Mouse (Mus musculus) intestine, embryonic 15.5 days (tissue): ENCODE measurements around the gene Atp6v1e1. TPM values are rescaled to one million over a fixed set of nuclear protein-coding genes. Genes with fewer than 3 reads are reported as not detected.
A peak's percentile ranks its signal among the peaks of the same experiment; 100 is the strongest.

Source experiments
- ATAC-seq: fragments of 200-750 bp; cut with Nextera tagmentation; 2 replicates; pipeline ENCODE4 v1.8.0; 2017; ENCODE audit warnings: moderate TSS enrichment, moderate library complexity
- H3K27ac ChIP-seq: fragments of 300-500 bp; sonication (generic); 2 replicates; pipeline ENCODE4 v1.5.1; 2015; ENCODE audit warnings: mild to moderate bottlenecking, inconsistent platforms
- H3K27me3 ChIP-seq: fragments of 300-500 bp; sonication (generic); replicated peaks from 2 replicates; pipeline ENCODE4 v1.6.1; 2015; ENCODE audit warnings: inconsistent platforms
- H3K36me3 ChIP-seq: fragments of 300-500 bp; sonication (generic); 2 replicates; pipeline ENCODE4 v1.6.1; 2015; ENCODE audit warnings: inconsistent platforms
- H3K4me1 ChIP-seq: fragments of 300-500 bp; sonication (generic); replicated peaks from 2 replicates; pipeline ENCODE4 v1.6.1; 2015; ENCODE audit warnings: inconsistent platforms
- H3K4me2 ChIP-seq: fragments of 300-500 bp; sonication (generic); replicated peaks from 2 replicates; pipeline ENCODE4 v1.6.1; 2015; ENCODE audit warnings: mild to moderate bottlenecking, inconsistent platforms
- H3K4me3 ChIP-seq: fragments of 300-500 bp; sonication (generic); replicated peaks from 2 replicates; pipeline ENCODE4 v1.5.1; 2015; ENCODE audit warnings: inconsistent platforms
- H3K9ac ChIP-seq: fragments of 300-500 bp; sonication (generic); 2 replicates; pipeline ENCODE4 v1.6.1; 2015; ENCODE audit warnings: inconsistent platforms
- H3K9me3 ChIP-seq: fragments of 300-500 bp; sonication (generic); 2 replicates; pipeline ENCODE4 v1.6.1; 2016; ENCODE audit warnings: inconsistent platforms
- WGBS: fragments of 180-500 bp; shearing (Covaris S2); methylation state at CpG from one replicate; pipeline ENCODE4 v1.1.7; 2015; 5-methylcytosine and 5-hydroxymethylcytosine counted together
- polyA plus RNA-seq: library from polyadenylated mRNA; unstranded; fragments of >200 nt; fragmentation: Nextera tagmentation; extraction: Ambion mirVana; gene quantifications from 2 replicates; pipeline ENCODE4 v1.2.1, GENCODE M21; 2015

Gene Atp6v1e1
- polyA plus RNA-seq, 1 experiment from 2014 or later, result 155 TPM

DNA sequence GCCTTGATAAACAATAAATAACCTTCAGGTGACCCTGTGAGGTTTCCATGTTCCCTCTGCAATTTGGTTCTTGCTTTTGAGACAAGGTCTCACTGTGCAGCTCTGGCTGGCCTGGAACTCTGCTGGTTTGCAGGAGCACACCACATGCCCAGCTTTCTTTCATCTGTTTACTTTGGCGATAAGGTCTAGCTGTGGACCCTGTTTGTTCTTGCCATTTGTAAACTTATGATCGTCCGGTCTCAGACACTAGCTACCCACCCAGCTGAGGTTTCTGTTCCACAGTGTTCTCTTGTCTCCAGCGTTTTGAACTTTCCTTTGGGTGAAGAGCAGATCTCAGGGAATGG, 14.9 kb downstream of the Atp6v1e1 start:
- H3K27ac ChIP-seq, result no peak overlapping the region
- no peaks in the 10 kb centered on the region for H3K27me3 ChIP-seq
- H3K4me2 ChIP-seq, result no peak overlapping the region
- WGBS, result 72% methylated on average over 4 of the region's 4 CpGs
- H3K9ac ChIP-seq, result no peak overlapping the region
- peaks cover 34% of the 10 kb centered on the region for H3K36me3 ChIP-seq
- no peaks in the 10 kb centered on the region for H3K4me1 ChIP-seq
- peak; percentile 48 for ATAC-seq
- no peaks in the 10 kb centered on the region for H3K9me3 ChIP-seq
- no peak overlapping the region for H3K4me3 ChIP-seq

DNA sequence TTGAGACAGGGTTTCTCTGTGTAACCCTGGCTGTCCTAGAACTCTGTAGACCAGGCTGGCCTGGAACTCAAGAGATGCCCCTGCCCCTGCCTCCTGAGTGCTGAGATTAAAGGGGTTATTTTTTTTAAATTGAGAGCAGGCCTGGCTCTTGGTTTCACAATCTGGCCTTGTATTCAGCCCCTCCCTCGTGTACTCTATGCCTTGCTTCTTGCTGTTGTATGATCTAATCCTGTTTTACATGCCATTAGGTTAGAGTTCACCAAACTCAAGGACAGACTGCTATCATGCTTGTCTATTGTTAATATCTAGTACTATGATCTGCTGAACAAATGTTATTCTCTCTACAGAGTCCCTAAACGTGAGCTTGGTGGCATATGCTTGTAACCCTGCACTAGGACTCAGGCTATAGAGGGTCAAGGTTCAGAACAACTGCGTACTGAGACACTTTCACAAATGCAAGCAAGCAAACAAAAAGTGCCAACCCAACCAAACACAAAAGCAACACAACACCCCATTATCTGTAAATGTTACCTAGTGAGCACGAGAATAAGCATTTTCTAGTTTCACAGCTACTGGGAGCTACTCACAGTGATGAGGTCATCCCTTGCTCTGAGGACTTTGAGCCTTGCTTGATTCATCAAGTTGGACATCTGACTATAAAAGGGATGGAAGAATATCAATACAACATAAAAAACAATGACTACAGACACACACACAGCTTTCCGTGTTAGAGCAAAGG, 15.4 kb downstream of the Atp6v1e1 start:
- Histone ChIP-seq H3K27me3 (no peaks in the 10 kb centered on the region), H3K9me3 (no peaks in the 10 kb centered on the region), H3K36me3 (peaks cover 36% of the 10 kb centered on the region), H3K4me3 (no peak overlapping the region), H3K9ac (no peak overlapping the region), H3K4me1 (no peaks in the 10 kb centered on the region), H3K27ac (no peak overlapping the region), H3K4me2 (no peak overlapping the region)
- ATAC-seq, result peak; percentile 68; the same call in 1 of the 2 replicates
- 69% methylated on average over 5 of the region's 5 CpGs for WGBS

GRCm38 (mm10) chr6:120799581-120800041, 23.0 kb downstream of the Atp6v1e1 start:
- H3K4me2 ChIP-seq, result no peak overlapping the region
- H3K9me3 ChIP-seq, result no peaks in the 10 kb centered on the region
- H3K9ac ChIP-seq, result no peak overlapping the region
- WGBS, result 87% methylated on average over 4 of the region's 4 CpGs
- H3K4me3 ChIP-seq, result no peak overlapping the region
- no peak overlapping the region for H3K27ac ChIP-seq
- H3K4me1 ChIP-seq, result no peaks in the 10 kb centered on the region
- no peak for ATAC-seq
- peaks cover 38% of the 10 kb centered on the region for H3K36me3 ChIP-seq
- H3K27me3 ChIP-seq, result no peaks in the 10 kb centered on the region

GRCm38 (mm10) chr6:120798905-120799304, 23.7 kb downstream of the Atp6v1e1 start:
- no peaks in the 10 kb centered on the region for H3K9me3 ChIP-seq
- H3K4me1 ChIP-seq, result no peaks in the 10 kb centered on the region
- ATAC-seq, result no peak
- H3K4me2 ChIP-seq, result no peak overlapping the region
- H3K27me3 ChIP-seq, result no peaks in the 10 kb centered on the region
- peaks cover 42% of the 10 kb centered on the region for H3K36me3 ChIP-seq
- WGBS, result 85% methylated on average over 4 of the region's 4 CpGs
- no peak overlapping the region for H3K4me3 ChIP-seq
- no peak overlapping the region for H3K9ac ChIP-seq
- H3K27ac ChIP-seq, result no peak overlapping the region

DNA sequence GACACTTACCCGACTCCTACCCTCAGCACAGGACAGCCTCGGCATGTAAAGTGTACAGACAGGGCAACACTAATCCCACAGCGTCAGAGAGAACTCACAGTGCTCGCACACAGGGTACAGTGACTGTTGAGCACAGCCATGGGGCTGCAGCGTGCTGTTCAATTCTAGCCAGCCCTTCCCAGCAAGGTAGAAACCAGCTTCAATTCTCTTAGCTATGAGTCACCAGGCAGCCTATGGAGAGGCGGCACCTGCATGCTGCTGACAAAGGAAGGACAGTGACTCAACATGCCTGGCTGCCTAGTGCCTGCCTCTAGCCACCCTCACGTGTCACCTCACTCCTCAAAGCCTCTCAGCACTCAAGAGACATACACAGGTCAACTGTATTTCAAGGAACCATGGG, 24.6 kb downstream of the Atp6v1e1 start:
- no peak overlapping the region for H3K27ac ChIP-seq
- H3K4me3 ChIP-seq, result no peak overlapping the region
- H3K9me3 ChIP-seq, result no peaks in the 10 kb centered on the region
- no peaks in the 10 kb centered on the region for H3K27me3 ChIP-seq
- WGBS, result 77% methylated on average over 7 of the region's 7 CpGs
- H3K9ac ChIP-seq, result no peak overlapping the region
- peak; percentile 31; the same call in 1 of the 2 replicates for ATAC-seq
- H3K4me2 ChIP-seq, result no peak overlapping the region
- peaks cover 41% of the 10 kb centered on the region for H3K36me3 ChIP-seq
- H3K4me1 ChIP-seq, result no peaks in the 10 kb centered on the region

DNA sequence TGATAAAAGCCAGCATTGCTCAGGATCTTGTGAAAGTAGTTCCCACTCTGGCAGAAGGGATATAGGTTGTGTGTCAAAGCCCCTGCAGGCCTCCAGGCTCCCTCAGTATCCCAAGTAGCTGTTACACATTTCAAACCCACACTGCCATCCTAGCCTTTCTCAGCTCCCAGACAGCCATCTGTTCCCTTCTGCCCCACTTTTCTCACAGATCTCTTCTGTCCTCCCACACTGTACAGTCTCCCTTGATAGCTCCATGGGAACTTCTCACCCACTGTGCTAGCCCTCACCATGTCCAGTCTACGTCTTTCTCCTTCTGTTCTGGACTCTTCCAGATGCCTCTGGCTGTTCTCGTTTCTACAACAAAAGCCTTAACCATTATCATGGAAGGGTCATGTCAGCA, 26.5 kb downstream of the Atp6v1e1 start:
- Histone ChIP-seq H3K27ac (no peak overlapping the region), H3K9me3 (no peaks in the 10 kb centered on the region), H3K4me2 (no peak overlapping the region), H3K27me3 (no peaks in the 10 kb centered on the region), H3K4me1 (no peaks in the 10 kb centered on the region), H3K36me3 (peaks cover 33% of the 10 kb centered on the region), H3K4me3 (no peak overlapping the region), H3K9ac (no peak overlapping the region)
- WGBS, result 89% methylated on average over 2 of the region's 2 CpGs
- ATAC-seq, result no peak

DNA sequence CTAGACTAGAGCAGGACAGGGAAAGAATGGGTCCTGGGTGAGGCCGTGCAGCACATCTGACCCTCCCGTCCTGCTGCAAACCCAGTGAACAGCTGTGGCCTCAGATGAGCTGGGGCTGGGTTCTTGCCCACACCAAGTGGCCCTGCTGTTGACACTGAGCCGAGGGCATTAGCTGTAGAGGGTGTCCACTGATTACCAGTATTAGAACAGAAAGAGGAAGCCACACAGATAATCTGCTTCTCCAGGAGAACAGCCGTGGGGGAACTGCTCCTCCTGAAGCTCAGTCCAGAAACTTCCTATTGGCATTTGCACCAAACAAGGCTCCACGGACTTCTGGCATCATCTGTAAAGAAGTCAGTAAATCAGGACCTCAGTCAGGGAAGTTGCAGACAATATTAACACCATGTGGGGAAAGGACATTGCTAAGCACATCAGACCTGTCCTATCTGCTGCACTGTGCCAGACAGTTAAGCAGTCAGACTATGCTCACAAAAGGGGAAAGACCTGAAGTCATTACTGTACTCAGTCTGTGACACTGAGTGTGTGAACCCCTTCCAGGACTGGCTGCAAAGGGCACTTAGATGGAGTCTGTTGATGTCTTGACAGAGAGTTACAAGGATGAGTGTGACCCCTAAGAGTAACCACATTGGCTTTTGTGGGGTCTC, 27.0 kb downstream of the Atp6v1e1 start:
- no peaks in the 10 kb centered on the region for H3K9me3 ChIP-seq
- H3K4me2 ChIP-seq, result no peak overlapping the region
- no peak overlapping the region for H3K4me3 ChIP-seq
- no peak overlapping the region for H3K27ac ChIP-seq
- no peak for ATAC-seq
- no peak overlapping the region for H3K9ac ChIP-seq
- WGBS, result 83% methylated on average over 5 of the region's 5 CpGs
- H3K4me1 ChIP-seq, result no peaks in the 10 kb centered on the region
- H3K36me3 ChIP-seq, result peaks cover 33% of the 10 kb centered on the region
- no peaks in the 10 kb centered on the region for H3K27me3 ChIP-seq

DNA sequence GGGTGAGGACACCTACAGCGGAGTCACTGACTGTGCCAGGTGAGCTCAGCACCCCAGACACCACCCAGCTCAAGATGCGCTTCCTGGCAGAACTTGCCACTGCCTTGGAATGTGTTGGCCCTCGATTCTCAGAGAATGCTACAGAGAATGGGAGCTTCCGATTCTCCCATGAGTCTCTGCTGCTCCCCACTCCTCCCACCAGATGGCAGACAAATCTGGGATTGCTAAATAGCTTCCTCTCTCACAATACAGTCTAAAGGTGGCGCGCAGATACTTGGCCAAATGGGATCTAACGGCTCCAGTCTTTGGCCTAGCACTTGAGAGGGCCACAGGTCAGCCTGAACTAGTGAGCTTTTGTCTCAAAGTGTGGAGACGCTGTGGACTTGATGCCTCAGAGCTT, 29.6 kb downstream of the Atp6v1e1 start:
- H3K9ac ChIP-seq, result no peak overlapping the region
- no peak overlapping the region for H3K4me3 ChIP-seq
- H3K4me2 ChIP-seq, result no peak overlapping the region
- peaks cover 28% of the 10 kb centered on the region for H3K36me3 ChIP-seq
- no peak for ATAC-seq
- 86% methylated on average over 8 of the region's 8 CpGs for WGBS
- H3K27me3 ChIP-seq, result no peaks in the 10 kb centered on the region
- H3K4me1 ChIP-seq, result no peaks in the 10 kb centered on the region
- H3K27ac ChIP-seq, result no peak overlapping the region
- no peaks in the 10 kb centered on the region for H3K9me3 ChIP-seq

DNA sequence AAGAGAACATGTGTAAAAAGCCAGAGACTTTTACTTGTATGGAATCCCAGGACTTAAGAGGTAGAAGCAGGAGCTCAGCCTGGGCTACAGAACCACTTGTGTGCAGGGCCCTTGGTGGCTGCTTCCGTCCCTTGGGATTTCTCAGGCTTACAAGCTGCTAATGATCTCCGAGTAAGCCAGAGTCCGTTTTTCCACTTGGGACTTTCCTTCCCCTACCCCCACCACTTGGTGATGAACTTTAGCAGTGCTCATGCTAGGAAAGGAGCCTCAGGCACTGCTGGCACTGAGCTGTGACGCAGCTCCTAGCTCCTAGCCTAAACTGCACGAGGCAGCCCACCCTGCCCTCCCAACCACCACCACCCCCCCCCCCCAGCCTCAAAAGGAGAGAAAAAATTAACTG, 31.9 kb downstream of the Atp6v1e1 start:
- Histone ChIP-seq H3K9ac (no peak overlapping the region), H3K4me3 (no peak overlapping the region), H3K4me2 (no peak overlapping the region), H3K27ac (no peak overlapping the region), H3K4me1 (no peaks in the 10 kb centered on the region), H3K9me3 (no peaks in the 10 kb centered on the region), H3K27me3 (no peaks in the 10 kb centered on the region), H3K36me3 (peaks cover 18% of the 10 kb centered on the region)
- no peak for ATAC-seq
- WGBS, result 68% methylated on average over 5 of the region's 5 CpGs

- H3K9me3 ChIP-seq, result no peaks in the 10 kb centered on the region
- ATAC-seq, result 0 out of 2 replicates have a peak, but pooled peaks have one; percentile 48
Measured at GRCm38 (mm10) chr6:120790153-120790552, 32.4 kb downstream of the Atp6v1e1 start.

DNA sequence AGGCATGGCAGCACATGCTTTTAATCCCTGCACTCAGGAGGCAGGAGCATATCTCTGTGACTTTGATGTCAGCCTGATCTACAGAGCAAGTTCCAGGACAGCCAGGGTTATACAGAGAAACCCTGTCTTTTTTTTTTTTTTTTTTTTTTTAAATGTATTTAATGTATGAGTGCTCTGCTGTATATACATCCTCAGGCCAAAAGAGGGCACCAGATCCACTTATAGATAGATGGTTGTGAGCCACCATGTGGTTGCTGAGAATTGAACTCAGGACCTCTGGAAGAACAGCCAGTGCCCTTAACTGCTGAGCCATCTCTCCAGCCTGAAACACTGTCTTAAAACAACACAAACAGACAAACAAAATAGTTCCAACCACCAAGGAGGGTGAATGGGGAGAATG, 33.7 kb downstream of the Atp6v1e1 start:
- Histone ChIP-seq H3K9me3 (no peaks in the 10 kb centered on the region), H3K4me2 (no peak overlapping the region), H3K4me3 (no peak overlapping the region), H3K27me3 (no peaks in the 10 kb centered on the region), H3K9ac (no peak overlapping the region), H3K27ac (no peak overlapping the region), H3K4me1 (no peaks in the 10 kb centered on the region), H3K36me3 (peaks cover 5% of the 10 kb centered on the region)
- ATAC-seq, result no peak

More at GRCm38 (mm10) chr6:120790153-120790552, 32.4 kb downstream of the Atp6v1e1 start:
- Histone ChIP-seq H3K36me3 (peaks cover 13% of the 10 kb centered on the region), H3K27ac (no peak overlapping the region), H3K4me3 (no peak overlapping the region), H3K9ac (no peak overlapping the region), H3K4me1 (no peaks in the 10 kb centered on the region), H3K4me2 (no peak overlapping the region), H3K27me3 (no peaks in the 10 kb centered on the region)
- 85% methylated on average over 11 of the region's 11 CpGs for WGBS

- Histone ChIP-seq H3K27me3 (no peaks in the 10 kb centered on the region), H3K4me2 (no peak overlapping the region), H3K9me3 (no peaks in the 10 kb centered on the region), H3K4me1 (no peaks in the 10 kb centered on the region), H3K4me3 (no peak overlapping the region), H3K36me3 (peaks cover 3% of the 10 kb centered on the region; the same call in 1 of the 2 replicates), H3K27ac (no peak overlapping the region), H3K9ac (no peak overlapping the region)
- no peak for ATAC-seq
- 74% methylated on average over 5 of the region's 5 CpGs for WGBS
Measured at GRCm38 (mm10) chr6:120788068-120788607, 34.5 kb downstream of the Atp6v1e1 start.
